Mouse (Mus musculus) granulocyte monocyte progenitor cell, adult 5-6 weeks (primary cell): ENCODE data around the gene Ttf2. TPM values are rescaled to one million over a fixed set of nuclear protein-coding genes. Genes with fewer than 3 reads are reported as not detected.

Experiments used
- ATAC-seq: replicated peaks from 2 replicates; pipeline ENCODE4 v1.8.0; 2016; ENCODE audit warnings: mild to moderate bottlenecking, moderate TSS enrichment, inconsistent platforms; ENCODE audit not compliant: poor library complexity, severe bottlenecking
- total RNA-seq, 2 experiments: library from RNA; stranded (forward) in 1 of 2; stranded (reverse) in 1 of 2; fragments of 200-712, 200-1000 nt in 1 of 2; fragments of >200 nt in 1 of 2; fragmentation: Nextera tagmentation in 1 of 2; gene quantifications; 2 replicates each; pipeline ENCODE4 v1.2.3; 2014 to 2017

Ttf2 gene
- total RNA-seq, 2 experiments from 2014 or later: 23.5 to 29.2 TPM

DNA sequence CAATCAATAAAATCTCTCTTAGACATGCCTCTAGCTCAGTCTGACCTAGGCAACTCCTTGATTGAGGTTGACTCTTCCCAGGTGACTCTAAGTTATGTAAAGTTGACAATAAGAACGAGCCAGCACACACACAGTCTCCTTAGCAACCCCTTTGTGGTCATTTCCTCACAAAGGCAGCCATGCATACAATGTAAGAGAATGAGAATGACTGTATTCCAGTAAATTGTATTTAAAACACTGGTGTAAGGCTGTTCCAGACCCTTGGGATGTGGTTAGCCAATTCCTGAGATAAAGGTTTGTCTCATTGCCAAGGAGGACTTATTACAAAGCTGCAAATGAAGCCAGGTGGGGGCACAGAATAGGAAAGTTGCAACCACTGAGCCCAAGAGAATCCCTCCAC, 20.8 kb upstream of the Ttf2 start:
- no peak for ATAC-seq

- ATAC-seq: no peak
These were observed 20.0 kb upstream of the Ttf2 start for GRCm38 (mm10) chr3:100989417-100989816.

DNA sequence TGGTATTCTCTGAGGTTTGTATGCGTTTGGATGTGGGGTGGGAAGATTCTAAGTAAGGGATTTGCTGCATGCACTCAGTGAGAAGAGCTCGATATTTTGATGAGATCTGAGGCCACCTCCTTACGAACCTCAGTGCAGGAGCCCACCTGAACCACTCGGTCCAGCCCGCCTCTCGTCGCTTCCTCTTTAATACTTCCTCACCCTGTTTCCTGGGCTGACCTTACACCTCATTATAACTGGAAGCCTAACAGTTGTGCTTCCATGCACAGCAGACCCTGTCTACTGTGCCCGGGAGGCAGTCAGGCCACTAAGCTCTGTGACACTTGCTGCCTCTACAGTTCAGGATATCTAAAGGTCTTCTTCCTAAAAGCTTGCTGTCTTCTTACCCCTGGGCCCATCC, 9.8 kb upstream of the Ttf2 start:
- ATAC-seq: peak; percentile 68

- peak; percentile 20; the same call in 1 of the 2 replicates for ATAC-seq
These were observed 4.4 kb upstream of the Ttf2 start for GRCm38 (mm10) chr3:100973906-100974305.

DNA sequence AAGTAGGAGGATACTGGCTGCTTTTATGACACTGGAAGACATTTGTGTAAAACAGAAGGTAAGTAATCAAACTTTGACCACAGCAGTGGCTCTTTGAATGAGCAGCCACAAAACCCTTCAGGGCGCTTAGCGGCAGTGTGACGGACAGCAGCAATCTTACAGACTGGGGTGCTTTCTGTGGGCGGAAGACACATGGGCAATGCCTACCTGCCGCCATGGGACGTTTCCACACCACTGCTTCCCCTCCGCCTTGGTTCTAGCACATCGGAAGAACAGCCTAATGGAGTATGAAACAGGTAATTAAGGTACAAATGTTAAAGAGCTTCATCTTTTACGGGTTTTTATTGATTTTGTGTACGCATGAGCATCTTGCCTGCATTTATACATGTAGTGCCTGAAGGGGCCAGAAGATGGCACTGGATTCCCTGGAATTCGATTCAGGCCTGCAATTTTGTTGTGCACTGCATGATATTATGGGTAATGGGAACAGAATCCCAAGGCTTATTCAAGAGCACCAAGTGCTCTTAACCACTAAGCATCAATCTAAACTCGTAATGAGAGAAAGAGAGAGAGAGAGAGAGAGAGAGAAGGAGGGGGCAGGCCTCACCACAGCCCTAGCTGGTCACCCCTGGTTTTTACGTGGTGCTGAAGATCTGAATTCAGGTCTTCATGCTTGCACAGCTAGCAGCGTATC, 5.5 kb downstream of the Ttf2 start:
- no peak; the same call in 1 of the 2 replicates for ATAC-seq

DNA sequence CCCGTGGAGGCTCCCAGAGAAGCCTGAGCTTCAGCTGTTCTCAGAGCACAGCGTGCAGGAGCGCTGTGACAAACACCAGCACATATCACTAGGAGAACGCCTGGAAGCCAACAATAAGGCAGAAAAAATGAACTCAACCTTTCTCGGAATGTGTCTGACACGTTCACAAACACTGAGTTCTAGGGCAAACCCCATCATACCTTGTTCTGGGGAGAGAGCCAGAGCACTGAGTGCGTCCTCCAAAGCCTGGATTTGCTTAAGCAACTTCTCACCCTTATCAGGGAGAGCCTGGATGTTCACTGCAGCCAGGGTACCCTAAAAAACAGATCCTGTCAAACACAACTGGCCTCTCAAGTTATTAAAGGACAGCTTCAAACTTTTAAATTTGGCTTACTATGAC, 8.0 kb downstream of the Ttf2 start:
- ATAC-seq: no peak

DNA sequence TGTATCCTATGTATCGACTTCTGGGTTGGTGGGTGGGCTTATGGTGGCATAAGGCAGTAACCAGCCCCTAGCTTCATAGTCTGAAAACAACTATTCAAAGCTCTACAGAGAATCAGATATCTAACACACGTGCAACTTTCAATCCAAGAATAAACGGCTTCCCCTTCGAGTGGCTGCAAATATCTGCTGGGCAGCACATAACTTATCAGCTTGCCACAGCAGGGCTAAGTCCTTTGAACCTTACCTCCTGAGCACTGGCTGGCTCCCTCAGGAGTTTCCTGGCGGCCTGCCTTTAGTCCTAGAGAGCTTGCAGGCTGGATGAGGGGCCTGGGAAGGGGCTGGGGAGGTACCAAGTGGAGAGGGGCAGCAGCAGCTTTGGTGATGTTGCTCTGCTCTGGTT, 8.5 kb downstream of the Ttf2 start:
- ATAC-seq: no peak

DNA sequence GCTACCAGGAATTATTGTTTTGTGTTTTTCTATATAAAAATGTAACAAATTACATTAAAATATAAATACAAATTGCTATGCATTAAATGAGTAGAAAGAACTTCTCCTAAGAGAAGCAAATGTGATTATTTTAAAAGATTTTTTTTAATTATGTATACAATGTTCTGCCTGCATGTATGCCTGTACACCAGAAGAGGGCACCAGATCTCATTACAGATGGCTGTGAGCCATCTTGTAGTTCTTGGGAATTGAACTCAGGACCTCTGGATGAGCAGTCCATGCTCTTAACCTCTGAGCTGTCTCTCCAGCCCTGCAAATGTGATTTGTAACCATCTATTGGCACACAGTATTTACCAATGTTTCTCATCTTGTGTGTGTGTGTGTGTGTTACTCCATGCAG, 14.8 kb downstream of the Ttf2 start:
- ATAC-seq: no peak

- ATAC-seq: no peak
These were observed 17.9 kb downstream of the Ttf2 start for GRCm38 (mm10) chr3:100951531-100951930.

- ATAC-seq: no peak
These were observed 22.2 kb downstream of the Ttf2 start for GRCm38 (mm10) chr3:100947286-100947685.

- no peak for ATAC-seq
These were observed 28.9 kb downstream of the Ttf2 start for GRCm38 (mm10) chr3:100940496-100941037.

- ATAC-seq: no peak
These were observed 31.3 kb downstream of the Ttf2 start for GRCm38 (mm10) chr3:100938211-100938610.

DNA sequence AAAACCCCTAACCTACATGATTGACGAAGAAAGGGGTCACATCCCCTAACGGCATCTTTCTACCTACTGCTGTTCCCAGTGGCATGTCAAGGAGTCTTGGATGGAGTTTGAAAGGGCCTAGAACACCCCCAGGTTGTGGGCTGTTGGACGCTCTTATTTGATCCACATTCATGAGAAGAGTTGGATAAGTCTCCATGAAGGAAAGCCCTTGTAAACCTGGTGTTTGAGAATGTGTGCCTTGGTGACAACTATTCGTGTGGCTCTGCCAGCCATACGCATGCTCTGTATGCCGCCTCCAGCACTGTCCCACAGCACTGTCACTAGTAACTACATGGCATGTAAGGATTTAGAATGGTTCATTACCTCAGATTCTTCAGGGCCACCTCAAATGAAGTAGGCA, 33.3 kb downstream of the Ttf2 start:
- no peak for ATAC-seq

DNA sequence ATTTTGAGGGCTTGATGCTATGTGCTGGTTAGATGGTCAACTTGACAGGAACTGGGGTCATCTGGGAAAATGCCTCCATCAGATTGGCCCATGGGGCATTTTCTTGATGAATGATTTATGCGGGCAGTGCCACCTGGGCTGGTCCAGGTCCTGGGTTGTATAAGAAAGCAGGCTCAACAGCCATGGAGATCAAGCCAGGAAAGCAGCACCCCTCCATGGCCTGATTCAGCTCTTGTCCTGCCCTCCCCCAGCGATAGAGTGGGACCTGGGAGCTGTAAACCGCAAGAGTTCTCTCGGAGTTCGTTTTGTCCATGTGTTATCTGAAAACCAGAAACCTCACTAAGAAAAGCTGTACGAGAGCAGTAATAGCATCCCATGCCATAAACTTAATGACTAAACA, 33.9 kb downstream of the Ttf2 start:
- ATAC-seq: no peak

GRCm38 (mm10) chr3:100932077-100932944, 37.2 kb downstream of the Ttf2 start:
- peak; percentile 92 for ATAC-seq

DNA sequence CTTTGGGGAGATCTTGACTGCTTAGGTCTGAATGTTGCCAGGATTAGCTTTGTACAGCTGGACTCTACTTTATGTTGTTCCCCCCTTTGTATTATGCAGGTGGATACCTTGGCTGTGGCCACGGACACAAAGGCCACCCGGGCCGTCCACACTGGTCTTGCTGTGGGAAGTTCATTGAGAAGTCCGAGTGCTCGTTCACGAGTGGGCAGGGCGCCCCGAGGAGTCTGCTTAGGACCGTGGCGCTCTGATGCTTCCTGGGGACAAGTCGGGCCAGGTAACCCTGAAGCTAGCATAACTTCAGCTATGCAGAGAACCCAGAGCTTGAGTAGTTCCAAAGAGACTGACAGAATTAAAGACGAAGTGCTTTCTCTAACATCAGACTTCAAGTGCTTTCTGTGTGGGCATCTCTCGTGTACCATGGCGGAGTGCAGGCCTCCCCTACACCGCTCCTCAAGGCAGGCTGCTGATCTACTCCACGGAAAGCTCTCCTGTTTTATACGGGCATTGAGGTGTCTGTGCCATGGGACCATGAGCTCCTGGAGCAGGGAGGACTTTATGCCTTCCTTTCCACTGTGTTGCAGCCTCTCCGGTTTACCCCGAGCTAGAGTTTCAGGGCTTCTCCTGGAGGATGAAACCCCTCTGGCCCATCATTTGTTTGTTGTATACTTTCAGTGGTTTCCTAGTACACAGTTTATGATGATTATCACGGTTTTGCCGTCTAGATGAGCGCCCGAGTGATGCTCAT, 38.0 kb downstream of the Ttf2 start:
- ATAC-seq: no peak

DNA sequence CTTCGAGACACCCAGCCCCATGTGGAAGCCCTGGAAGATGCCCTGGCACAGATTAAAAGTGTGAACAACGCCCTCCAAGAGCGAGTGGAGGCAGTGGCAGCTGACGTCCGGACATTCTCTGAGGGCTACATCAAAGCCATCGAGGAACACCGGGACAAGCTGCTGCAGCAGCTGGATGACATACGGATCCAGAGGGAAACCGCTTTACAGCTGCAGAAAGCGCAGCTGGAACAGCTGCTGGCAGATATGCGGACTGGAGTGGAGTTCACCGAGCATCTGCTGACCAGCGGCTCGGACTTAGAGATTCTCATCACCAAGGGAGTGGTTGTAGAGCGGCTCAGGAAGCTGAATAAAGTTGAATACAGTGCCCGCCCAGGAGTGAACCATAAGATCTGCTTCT, 44.3 kb downstream of the Ttf2 start:
- no peak for ATAC-seq

- no peak for ATAC-seq
These were observed 45.3 kb downstream of the Ttf2 start for GRCm38 (mm10) chr3:100924065-100924732.

DNA sequence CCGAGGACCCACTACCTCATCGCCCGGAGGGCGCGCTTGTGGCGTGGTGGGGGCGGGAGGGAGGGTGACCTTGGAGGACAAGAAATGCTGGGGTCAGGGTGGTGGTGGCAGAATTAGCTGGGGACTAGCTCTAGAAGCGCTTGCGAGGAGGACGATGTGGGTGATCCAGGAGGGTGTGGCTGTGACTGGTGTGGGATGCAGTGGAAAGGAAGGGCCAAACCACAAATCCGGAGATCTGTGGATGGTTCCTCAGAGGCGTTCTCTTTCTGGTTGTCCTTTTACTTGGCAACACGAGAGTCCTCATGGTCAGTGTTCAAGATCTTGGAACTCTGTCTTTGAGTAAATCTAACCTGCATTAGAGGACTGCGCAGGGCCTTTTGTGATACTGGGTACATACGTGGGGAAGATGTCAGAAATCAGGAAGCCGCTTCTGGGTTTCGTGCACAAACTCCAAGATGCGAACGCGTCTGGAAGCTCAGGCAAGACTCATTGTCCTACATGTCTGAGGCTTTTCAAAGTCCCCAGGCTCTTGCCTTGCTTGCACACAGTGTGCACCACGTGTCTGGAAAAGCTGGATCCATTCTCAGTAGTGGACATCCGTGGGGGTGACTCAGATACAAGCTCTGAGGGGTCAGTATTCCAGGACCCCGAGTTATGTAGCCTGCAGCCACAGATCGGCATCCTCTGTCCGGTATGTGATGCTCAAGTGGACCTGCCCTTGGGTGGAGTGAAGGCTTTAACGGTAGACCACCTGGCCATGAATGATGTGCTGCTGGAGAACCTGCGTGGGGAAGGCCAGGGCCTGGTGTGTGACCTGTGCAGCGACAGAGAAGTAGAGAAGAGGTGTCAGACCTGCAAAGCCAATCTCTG, 46.7 kb downstream of the Ttf2 start:
- ATAC-seq: peak; percentile 28
